Mouse (Mus musculus) embryonic facial prominence, embryonic 11.5 days (tissue): Measurements from ENCODE around the gene Atp13a2. TPM values are rescaled to one million over a fixed set of nuclear protein-coding genes. Genes with fewer than 3 reads are reported as not detected.
A peak's percentile ranks its signal among the peaks of the same experiment; 100 is the strongest.

Experiments used
- ATAC-seq: fragments of 200-750 bp; cut with Nextera tagmentation; replicated peaks from 2 replicates; pipeline ENCODE4 v1.8.0; 2017; ENCODE audit warnings: low read depth; ENCODE audit not compliant: insufficient number of reproducible peaks, low FRiP score, low TSS enrichment
- DNase-seq: peaks from one replicate; pipeline ENCODE4 v3.0.0-alpha.2; 2015; ENCODE audit warnings: low spot score
- H3K27ac ChIP-seq: fragments of 300-500 bp; sonication (generic); replicated peaks from 2 replicates; pipeline ENCODE4 v1.5.1; 2014; ENCODE audit warnings: mild to moderate bottlenecking, low read depth, low read length, control low read depth
- H3K27me3 ChIP-seq: fragments of 300-500 bp; sonication (generic); 2 replicates; pipeline ENCODE4 v1.6.1; 2014; ENCODE audit warnings: mild to moderate bottlenecking, low read length, moderate library complexity, mixed read lengths; ENCODE audit not compliant: control insufficient read depth, insufficient read depth
- H3K36me3 ChIP-seq: fragments of 300-500 bp; sonication (generic); replicated peaks from 2 replicates; pipeline ENCODE4 v1.6.1; 2014; ENCODE audit warnings: low read depth, mild to moderate bottlenecking, low read length, moderate library complexity, mixed read lengths; ENCODE audit not compliant: control insufficient read depth, insufficient read depth
- H3K4me1 ChIP-seq: fragments of 300-500 bp; sonication (generic); 2 replicates; pipeline ENCODE4 v1.6.1; 2014; ENCODE audit warnings: low read length, mixed read lengths; ENCODE audit not compliant: control insufficient read depth, insufficient read depth
- H3K4me2 ChIP-seq: fragments of 300-500 bp; sonication (generic); 2 replicates; pipeline ENCODE4 v1.6.1; 2014; ENCODE audit warnings: low read depth, mild to moderate bottlenecking, control low read depth, low read length, moderate library complexity
- H3K4me3 ChIP-seq: fragments of 300-500 bp; sonication (generic); 2 replicates; pipeline ENCODE4 v1.5.1; 2014; ENCODE audit warnings: low read depth, low read length, control low read depth
- H3K9ac ChIP-seq: fragments of 300-500 bp; sonication (generic); replicated peaks from 2 replicates; pipeline ENCODE4 v1.6.1; 2014; ENCODE audit warnings: mild to moderate bottlenecking, control low read depth, low read length
- H3K9me3 ChIP-seq: fragments of 300-500 bp; sonication (generic); replicated peaks from 2 replicates; pipeline ENCODE4 v1.6.1; 2016; ENCODE audit warnings: mild to moderate bottlenecking, low read length, inconsistent platforms, mixed read lengths; ENCODE audit not compliant: control insufficient read depth
- WGBS: fragments of 180-500 bp; shearing (Covaris S2); extraction: QIAGEN DNeasy Blood & Tissue Kit; methylation state at CpG from one replicate; pipeline ENCODE4 v1.1.7; 2014; 5-methylcytosine and 5-hydroxymethylcytosine counted together
- polyA plus RNA-seq: library from polyadenylated mRNA; unstranded; fragments of >200 nt; fragmentation: Nextera tagmentation; extraction: Ambion mirVana; gene quantifications from 2 replicates; pipeline ENCODE4 v1.2.1, GENCODE M21; 2014

Gene Atp13a2
- polyA plus RNA-seq: 19.8 and 26.1 TPM in 2 replicates

GRCm38 (mm10) chr4:140986711-140987395 is at the start of gene Atp13a2:
Gene Atp13a2 (plus strand): TSS chr4:140986873.
- ATAC-seq (peak; percentile 89), DNase-seq (peak; percentile 93)
- H3K4me1 ChIP-seq: no peaks in the 10 kb centered on the region
- H3K27ac ChIP-seq: no peak within 1 kb of the TSS
- peak within 1 kb of the TSS; percentile 79 for H3K4me2 ChIP-seq
- H3K4me3 ChIP-seq: peak within 1 kb of the TSS; percentile 89
- peak within 1 kb of the TSS; percentile 82 for H3K9ac ChIP-seq
- under 1% methylated on average over 55 of the region's 58 CpGs for WGBS
- no peaks in the 10 kb centered on the region for H3K27me3 ChIP-seq
- no peaks in the 10 kb centered on the region for H3K36me3 ChIP-seq
- H3K9me3 ChIP-seq: no peaks in the 10 kb centered on the region

GRCm38 (mm10) chr4:140944356-140944755 is 42.3 kb upstream of the Atp13a2 start:
- no peak for DNase-seq
- no peak overlapping the region for H3K27ac ChIP-seq
- no peaks in the 10 kb centered on the region for H3K27me3 ChIP-seq
- WGBS: 89% methylated on average over 12 of the region's 12 CpGs
- ATAC-seq: no peak
- no peak overlapping the region for H3K9ac ChIP-seq
- no peaks in the 10 kb centered on the region for H3K4me1 ChIP-seq
- no peaks in the 10 kb centered on the region for H3K36me3 ChIP-seq
- H3K4me2 ChIP-seq: no peak overlapping the region
- H3K9me3 ChIP-seq: no peaks in the 10 kb centered on the region
- no peak overlapping the region for H3K4me3 ChIP-seq

GRCm38 (mm10) chr4:140944961-140945442 is 41.7 kb upstream of the Atp13a2 start:
- H3K4me1 ChIP-seq: no peaks in the 10 kb centered on the region
- H3K27me3 ChIP-seq: no peaks in the 10 kb centered on the region
- H3K9ac ChIP-seq: no peak overlapping the region
- no peaks in the 10 kb centered on the region for H3K36me3 ChIP-seq
- no peak overlapping the region for H3K4me2 ChIP-seq
- no peaks in the 10 kb centered on the region for H3K9me3 ChIP-seq
- WGBS: 92% methylated on average over 5 of the region's 5 CpGs
- no peak overlapping the region for H3K4me3 ChIP-seq
- ATAC-seq: no peak
- DNase-seq: no peak
- H3K27ac ChIP-seq: no peak overlapping the region

GRCm38 (mm10) chr4:140945571-140945970 is 41.1 kb upstream of the Atp13a2 start:
- Histone ChIP-seq H3K9me3 (no peaks in the 10 kb centered on the region), H3K27me3 (no peaks in the 10 kb centered on the region), H3K4me1 (no peaks in the 10 kb centered on the region), H3K9ac (no peak overlapping the region), H3K36me3 (no peaks in the 10 kb centered on the region), H3K4me2 (no peak overlapping the region), H3K4me3 (no peak overlapping the region), H3K27ac (no peak overlapping the region)
- DNase-seq (no peak), ATAC-seq (no peak)
- 93% methylated on average over 4 of the region's 4 CpGs for WGBS

DNA sequence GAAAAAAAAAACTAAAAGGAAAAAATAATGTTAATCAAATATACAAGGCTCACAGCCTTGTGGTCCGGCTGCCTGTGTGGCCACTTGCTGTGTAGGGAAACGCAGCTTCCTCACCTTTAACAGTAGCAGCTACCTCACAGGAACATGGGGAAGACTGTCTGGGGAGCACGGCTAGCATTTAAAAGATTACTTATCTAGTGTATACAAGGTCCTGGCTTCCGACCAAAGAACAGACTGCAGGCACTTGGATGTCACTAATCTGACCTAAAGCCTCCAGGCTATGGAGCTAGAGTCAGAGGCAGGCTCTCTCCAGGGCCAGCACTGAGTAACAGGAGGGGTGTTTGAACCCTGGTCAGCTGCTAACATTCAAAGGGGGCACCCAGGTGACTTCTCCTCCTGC is 40.6 kb upstream of the Atp13a2 start:
- no peak overlapping the region for H3K4me2 ChIP-seq
- H3K27ac ChIP-seq: no peak overlapping the region
- no peak for DNase-seq
- no peak for ATAC-seq
- H3K27me3 ChIP-seq: no peaks in the 10 kb centered on the region
- no peaks in the 10 kb centered on the region for H3K9me3 ChIP-seq
- no peaks in the 10 kb centered on the region for H3K36me3 ChIP-seq
- WGBS: 74% methylated on average over 4 of the region's 4 CpGs
- H3K9ac ChIP-seq: no peak overlapping the region
- no peak overlapping the region for H3K4me3 ChIP-seq
- H3K4me1 ChIP-seq: no peaks in the 10 kb centered on the region

DNA sequence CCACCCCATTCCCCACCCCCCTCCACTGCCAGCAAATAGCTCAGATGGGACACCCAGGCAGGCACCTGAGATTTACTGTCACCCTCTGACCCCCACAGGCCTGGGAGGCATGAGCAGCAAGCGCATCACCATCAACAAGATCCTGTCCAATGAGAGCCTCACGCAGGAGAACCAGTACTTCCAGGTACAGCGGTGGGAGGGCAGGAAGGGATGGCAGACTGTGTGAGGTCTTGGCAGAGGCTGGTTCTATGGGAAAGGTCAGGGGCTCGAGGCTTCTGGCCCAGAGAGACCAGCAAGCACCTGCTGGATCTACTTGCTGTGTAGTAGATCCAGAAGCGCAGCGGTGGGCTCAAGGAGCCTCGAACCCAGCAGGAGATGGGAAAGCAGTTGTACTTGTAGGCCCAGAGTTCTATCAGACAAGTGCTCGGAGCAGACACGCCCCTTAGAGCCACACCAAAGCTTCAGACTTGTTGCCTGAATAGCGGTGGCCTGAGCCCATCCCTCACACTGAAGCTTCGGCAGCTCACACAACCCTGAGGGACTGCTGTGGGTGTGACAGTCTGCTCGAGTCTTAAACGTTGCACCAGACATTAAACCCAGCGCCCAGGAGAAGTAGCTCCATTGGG is 40.0 kb upstream of the Atp13a2 start:
- Histone ChIP-seq H3K9me3 (no peaks in the 10 kb centered on the region), H3K4me2 (no peak overlapping the region), H3K4me1 (no peaks in the 10 kb centered on the region), H3K36me3 (no peaks in the 10 kb centered on the region), H3K27me3 (no peaks in the 10 kb centered on the region), H3K27ac (no peak overlapping the region), H3K9ac (no peak overlapping the region), H3K4me3 (no peak overlapping the region)
- DNase-seq: no peak
- no peak for ATAC-seq
- WGBS: 78% methylated on average over 14 of the region's 14 CpGs

DNA sequence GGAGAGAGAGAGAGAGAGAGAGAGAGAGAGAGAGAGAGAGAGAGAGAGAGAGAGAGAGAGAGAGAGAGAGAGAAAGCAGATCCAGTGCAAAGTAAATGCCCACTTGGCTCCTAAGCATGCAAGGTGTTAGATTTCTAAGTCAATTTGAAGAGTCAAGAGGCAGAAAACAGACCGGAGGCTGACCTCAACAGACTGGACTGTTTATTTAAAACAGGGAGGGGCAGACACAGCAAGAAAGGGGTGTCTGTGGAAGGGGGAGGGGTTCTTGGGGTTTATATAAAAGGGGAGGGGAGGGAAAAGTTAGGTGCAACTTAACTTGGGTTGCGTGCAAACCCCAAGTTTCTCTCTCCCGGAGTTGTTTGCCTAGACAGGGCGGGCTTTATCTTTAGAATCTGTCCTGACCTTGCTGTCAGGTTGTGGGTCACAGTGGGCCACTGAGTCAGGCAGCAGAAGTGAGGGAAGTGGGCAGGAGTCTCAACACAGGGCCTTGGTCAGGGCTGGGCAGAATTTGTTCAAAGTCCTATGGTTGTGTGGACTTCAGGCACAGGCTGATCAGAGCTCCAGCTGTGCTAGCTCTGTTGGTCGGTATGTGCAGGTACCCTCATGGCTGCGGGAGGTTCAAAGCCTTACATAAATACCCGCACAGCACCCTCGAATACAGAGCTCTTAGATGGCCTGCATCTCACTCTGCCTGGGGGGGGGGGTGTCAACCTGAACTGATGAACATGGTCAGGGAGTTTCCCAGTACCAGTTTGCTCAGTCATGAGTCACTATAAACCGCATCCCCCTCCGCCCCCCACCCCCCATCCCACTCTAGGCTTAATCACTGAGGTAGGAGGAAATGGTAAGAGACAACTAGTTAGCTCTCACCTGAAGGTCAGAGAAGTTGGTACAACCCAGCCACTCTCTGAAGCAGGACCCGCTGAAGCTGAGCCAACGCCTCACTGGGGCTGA is 38.9 kb upstream of the Atp13a2 start:
- no peaks in the 10 kb centered on the region for H3K36me3 ChIP-seq
- WGBS: 83% methylated on average over 12 of the region's 12 CpGs

More for the DNA sequence above, 38.9 kb upstream of the Atp13a2 start:
- Histone ChIP-seq H3K9me3 (no peaks in the 10 kb centered on the region), H3K4me3 (no peak overlapping the region), H3K27me3 (no peaks in the 10 kb centered on the region), H3K4me1 (no peaks in the 10 kb centered on the region), H3K9ac (no peak overlapping the region), H3K4me2 (no peak overlapping the region), H3K27ac (no peak overlapping the region)
- no peak for ATAC-seq
- no peak for DNase-seq
